Comparison of ENCODE assay signal across 9 mouse cellular contexts in genomic region chr12:85571312-85571711, GRCm38 (mm10). TPM values are rescaled to one million over a fixed set of nuclear protein-coding genes. Genes with fewer than 3 reads are reported as not detected.
DNase-seq lines count a peak whose midpoint lies in the region; ATAC-seq lines count a peak whose summit lies in the region.
"Had no signal": no experiment of that assay in that cellular context is flagged by ENCODE, and none has a peak within 500 bp of the region (broad histone marks: within the 10 kb centered on the region; RNA-seq: fewer than 3 reads in every experiment).

No protein-coding gene starts in this region.

- WGBS in forebrain, embryonic 16.5 days = 71% methylated on average over 11 of the region's 11 CpGs
- WGBS in midbrain, embryonic 15.5 days = 68% methylated on average over 11 of the region's 11 CpGs

- H3K4me2 ChIP-seq in forebrain, embryonic 16.5 days (ENCODE audit: low read length) = no peak overlapping the region
- no peak overlapping the region for H3K4me2 ChIP-seq in midbrain, embryonic 15.5 days
- H3K4me2 ChIP-seq: neural tube, embryonic 13.5 days had no signal

- no peak overlapping the region for H3K9ac ChIP-seq in forebrain, embryonic 16.5 days (replicated peaks; ENCODE audit: low read depth, low read length)
- no peak overlapping the region for H3K9ac ChIP-seq in midbrain, embryonic 15.5 days
- H3K9ac ChIP-seq: neural tube, embryonic 13.5 days had no signal

- no peaks in the 10 kb centered on the region for H3K9me3 ChIP-seq in forebrain, embryonic 16.5 days (ENCODE audit: control insufficient read depth, low read length)
- no peaks in the 10 kb centered on the region for H3K9me3 ChIP-seq in midbrain, embryonic 15.5 days
- H3K9me3 ChIP-seq: neural tube, embryonic 13.5 days had no signal

- H3K4me1 ChIP-seq in forebrain, embryonic 16.5 days (replicated peaks; ENCODE audit: control insufficient read depth, insufficient read depth, low read length) = peaks cover 3% of the 10 kb centered on the region; the same call in 1 of the 2 replicates
- peaks cover 8% of the 10 kb centered on the region; the same call in 1 of the 2 replicates for H3K4me1 ChIP-seq in midbrain, embryonic 15.5 days

- peak; percentile 32 for DNase-seq in layer of hippocampus, adult 11-12 months (ENCODE audit: low spot score)
- DNase-seq in layer of hippocampus, adult 9-10 months (ENCODE audit: low spot score) = no peak
- DNase-seq in NIH3T3 (ENCODE audit: low read depth) = peak; percentile 90
- no peak for DNase-seq in kidney, adult 9 months
- DNase-seq in spleen, postnatal 14 days (ENCODE audit: low spot score in 2 of 2) = no peak

- H3K27me3 ChIP-seq in forebrain, embryonic 16.5 days (replicated peaks; ENCODE audit: control insufficient read depth, insufficient read depth, low read length) = no peaks in the 10 kb centered on the region
- no peaks in the 10 kb centered on the region for H3K27me3 ChIP-seq in midbrain, embryonic 15.5 days (replicated peaks)
- H3K27me3 ChIP-seq: neural tube, embryonic 13.5 days had no signal

- H3K4me3 ChIP-seq in forebrain, embryonic 16.5 days (replicated peaks; ENCODE audit: low read length) = no peak overlapping the region
- H3K4me3 ChIP-seq in midbrain, embryonic 15.5 days = no peak overlapping the region
- H3K4me3 ChIP-seq: neural tube, embryonic 13.5 days had no signal

- no peaks in the 10 kb centered on the region for H3K36me3 ChIP-seq in forebrain, embryonic 16.5 days (ENCODE audit: control insufficient read depth, insufficient read depth)
- no peaks in the 10 kb centered on the region for H3K36me3 ChIP-seq in midbrain, embryonic 15.5 days (replicated peaks)
- H3K36me3 ChIP-seq: neural tube, embryonic 13.5 days had no signal

- ATAC-seq in forebrain, embryonic 16.5 days = peak; percentile 36
- ATAC-seq in hematopoietic stem cell, adult 5-6 weeks (replicated peaks in 1 of 2; ENCODE audit: insufficient read depth in 1 of 2, low FRiP score in 2 of 2, low TSS enrichment in 1 of 2, low read depth in 1 of 2, poor library complexity in 2 of 2, severe bottlenecking in 2 of 2) = peak; percentile 65 to 72
- peak; percentile 55; the same call in 1 of the 2 replicates for ATAC-seq in midbrain, embryonic 15.5 days (replicated peaks)

- H3K27ac ChIP-seq in forebrain, embryonic 16.5 days (ENCODE audit: low read length) = no peak overlapping the region
- no peak overlapping the region for H3K27ac ChIP-seq in midbrain, embryonic 15.5 days
- H3K27ac ChIP-seq: neural tube, embryonic 13.5 days had no signal

RNA-seq across cellular contexts. Expression of gene Jdp2, which starts 27.5 kb away (rescaled TPM):
- polyA plus RNA-seq in forebrain, embryonic 16.5 days (2015; fragmentation: Nextera tagmentation; extraction: Ambion mirVana) = 0.56 and 0.66 TPM in 2 replicates
- total RNA-seq in hematopoietic stem cell, adult 5-6 weeks (2017) = 34.3 and 36.9 TPM in 2 replicates
- 0.83 and 0.92 TPM in 2 replicates for polyA plus RNA-seq in midbrain, embryonic 15.5 days (2015; fragmentation: Nextera tagmentation; extraction: Ambion mirVana)

Comparison
In these comparisons a context has a peak if more than half of its experiments do, and no peak if none do; other contexts are left out.
1. DNase-seq: peak in layer of hippocampus, adult 11-12 months (single experiment) and NIH3T3 (single experiment); none in layer of hippocampus, adult 9-10 months (single experiment), kidney, adult 9 months (single experiment) and spleen, postnatal 14 days (0 of 2).
2. Peak in every context shown above with its lines, with median percentiles within 50 percentile points of each other: ATAC-seq.